Mouse (Mus musculus) spleen, adult 2 months (tissue): ENCODE data around the gene Kcnk16. TPM values are rescaled to one million over a fixed set of nuclear protein-coding genes. Genes with fewer than 3 reads are reported as not detected.

Experiments
- DNase-seq, 2 experiments: peaks; one replicate each; pipeline versions ENCODE4 v3.0.0 to v3.0.0-alpha.2; 2012 to 2021; ENCODE audit warnings: low spot score in 2 of 2, low read depth in 1 of 2
- H3K27ac ChIP-seq: fragments of 200-500 bp; 2 replicates; pipeline ENCODE4 v1.5.1; 2012; ENCODE audit warnings: low read length, inconsistent platforms; ENCODE audit not compliant: insufficient read depth
- H3K27me3 ChIP-seq: fragments of 200-500 bp; 2 replicates; pipeline ENCODE4 v1.6.1; 2012; ENCODE audit warnings: mild to moderate bottlenecking, moderate library complexity, low read length, inconsistent platforms; ENCODE audit not compliant: control insufficient read depth, insufficient read depth
- H3K36me3 ChIP-seq: fragments of 200-500 bp; 2 replicates; pipeline ENCODE4 v1.6.1; 2012; ENCODE audit warnings: mild to moderate bottlenecking, low read length, inconsistent platforms; ENCODE audit not compliant: control insufficient read depth, insufficient read depth
- H3K4me1 ChIP-seq: fragments of 200-500 bp; 2 replicates; pipeline ENCODE4 v1.6.1; 2011; ENCODE audit warnings: inconsistent platforms; ENCODE audit not compliant: control insufficient read depth, insufficient read depth, insufficient read length
- H3K4me3 ChIP-seq: fragments of 200-500 bp; 2 replicates; pipeline ENCODE4 v1.5.1; 2011; ENCODE audit warnings: mild to moderate bottlenecking, inconsistent platforms; ENCODE audit not compliant: insufficient read depth, insufficient read length; ENCODE audit errors: extremely low read depth
- CTCF ChIP-seq: fragments of 200-500 bp; IDR thresholded peaks from 2 replicates; pipeline ENCODE4 v1.5.1; 2011; ENCODE audit warnings: mild to moderate bottlenecking, inconsistent platforms; ENCODE audit not compliant: insufficient read depth, insufficient read length, insufficient replicate concordance; ENCODE audit errors: extremely low read depth
- POLR2A ChIP-seq: fragments of 200-500 bp; IDR thresholded peaks from 2 replicates; pipeline ENCODE4 v1.6.1; 2011; ENCODE audit warnings: low read depth, low read length, inconsistent platforms
- WGBS: fragments of 180-500 bp; shearing (Covaris S2); methylation state at CpG from one replicate; pipeline ENCODE4 v1.1.7; 2018; 5-methylcytosine and 5-hydroxymethylcytosine counted together
- polyA plus RNA-seq: library from polyadenylated mRNA; depleted of rRNA; stranded (reverse); fragments of >200 nt; gene quantifications from 2 replicates; pipeline ENCODE4 v1.2.3, GENCODE M21; 2012; rRNA removed

Kcnk16 gene
- polyA plus RNA-seq, 1 experiment, result not detected

- TF ChIP-seq CTCF (no peak), POLR2A (no peak)
- H3K4me1 ChIP-seq, result no peaks in the 10 kb centered on the region
- no peak overlapping the region for H3K4me3 ChIP-seq
- WGBS, result 6% methylated on average over 5 of the region's 5 CpGs
- DNase-seq, result no peak
- H3K27ac ChIP-seq, result no peak overlapping the region
- no peaks in the 10 kb centered on the region for H3K36me3 ChIP-seq
- H3K27me3 ChIP-seq, result no peaks in the 10 kb centered on the region
Observed at GRCm38 (mm10) chr14:20215826-20216225, 53.2 kb downstream of the Kcnk16 start.

GRCm38 (mm10) chr14:20214125-20214524 is 54.9 kb downstream of the Kcnk16 start:
- no peak for DNase-seq
- Histone ChIP-seq H3K27ac (no peak overlapping the region), H3K36me3 (no peaks in the 10 kb centered on the region), H3K4me1 (no peaks in the 10 kb centered on the region), H3K4me3 (no peak overlapping the region), H3K27me3 (no peaks in the 10 kb centered on the region)
- 82% methylated on average over 7 of the region's 7 CpGs for WGBS
- no peak for TF ChIP-seq POLR2A
- no peak for TF ChIP-seq CTCF

- H3K36me3 ChIP-seq, result no peaks in the 10 kb centered on the region
- H3K27ac ChIP-seq, result no peak overlapping the region
- 83% methylated on average over 9 of the region's 9 CpGs for WGBS
- H3K4me1 ChIP-seq, result no peaks in the 10 kb centered on the region
- TF ChIP-seq POLR2A (no peak), CTCF (no peak)
- DNase-seq, result no peak
- no peaks in the 10 kb centered on the region for H3K27me3 ChIP-seq
- H3K4me3 ChIP-seq, result no peak overlapping the region
Observed at GRCm38 (mm10) chr14:20211754-20212601, 57.0 kb downstream of the Kcnk16 start.

Other genes starting within 250 kb of the Kcnk16 start
- gene Saysd1, start 130.7 kb downstream of the Kcnk16 start, polyA plus RNA-seq, result 6.1 and 6.8 TPM in 2 replicates
- 7.4 and 7.8 TPM in 2 replicates for gene Kcnk5, start 87.4 kb downstream of the Kcnk16 start, polyA plus RNA-seq
- gene Nudt13, start 25.5 kb upstream of the Kcnk16 start, polyA plus RNA-seq, result 7.2 and 7.8 TPM in 2 replicates
- gene Ecd, start 78.9 kb upstream of the Kcnk16 start, polyA plus RNA-seq, result 13.2 and 14.2 TPM in 2 replicates
- gene Fam149b, start 79.0 kb upstream of the Kcnk16 start, polyA plus RNA-seq, result 12.6 and 15.4 TPM in 2 replicates
- gene Dnajc9, start 119.7 kb upstream of the Kcnk16 start, polyA plus RNA-seq, result 50.8 and 85.7 TPM in 2 replicates
- gene Mrps16, start 124.4 kb upstream of the Kcnk16 start, polyA plus RNA-seq, result 27.6 and 39.6 TPM in 2 replicates
- gene Cfap70, start 183.0 kb upstream of the Kcnk16 start, polyA plus RNA-seq, result not detected in 2 replicates
- gene Anxa7, start 210.9 kb upstream of the Kcnk16 start, polyA plus RNA-seq, result 36.5 and 44.8 TPM in 2 replicates
- 0.65 and 0.97 TPM in 2 replicates for gene Mss51, start 227.7 kb upstream of the Kcnk16 start, polyA plus RNA-seq